Mouse (Mus musculus) lung, embryonic 15.5 days (tissue): Measurements from ENCODE around the gene Arih1. TPM values are rescaled to one million over a fixed set of nuclear protein-coding genes. Genes with fewer than 3 reads are reported as not detected.

Source experiments
- ATAC-seq: fragments of 200-750 bp; cut with Nextera tagmentation; 2 replicates; pipeline ENCODE4 v1.8.0; 2017; ENCODE audit warnings: moderate number of reproducible peaks, borderline replicate concordance; ENCODE audit not compliant: low FRiP score, low TSS enrichment; ENCODE audit errors: extremely low read depth
- H3K27ac ChIP-seq: fragments of 300-500 bp; sonication (generic); 2 replicates; pipeline ENCODE4 v1.5.1; 2015; ENCODE audit warnings: moderate library complexity, mild to moderate bottlenecking, inconsistent platforms
- H3K27me3 ChIP-seq: fragments of 300-500 bp; sonication (generic); 2 replicates; pipeline ENCODE4 v1.6.1; 2015; ENCODE audit warnings: inconsistent platforms
- H3K36me3 ChIP-seq: fragments of 300-500 bp; sonication (generic); 2 replicates; pipeline ENCODE4 v1.6.1; 2015; ENCODE audit warnings: inconsistent platforms
- H3K4me1 ChIP-seq: fragments of 300-500 bp; sonication (generic); 2 replicates; pipeline ENCODE4 v1.6.1; 2015; ENCODE audit warnings: inconsistent platforms
- H3K4me2 ChIP-seq: fragments of 300-500 bp; sonication (generic); 2 replicates; pipeline ENCODE4 v1.6.1; 2015; ENCODE audit warnings: inconsistent platforms, mild to moderate bottlenecking, moderate library complexity
- H3K4me3 ChIP-seq: fragments of 300-500 bp; sonication (generic); 2 replicates; pipeline ENCODE4 v1.5.1; 2015; ENCODE audit warnings: mild to moderate bottlenecking, inconsistent platforms
- H3K9ac ChIP-seq: fragments of 300-500 bp; sonication (generic); 2 replicates; pipeline ENCODE4 v1.6.1; 2015; ENCODE audit warnings: inconsistent platforms
- H3K9me3 ChIP-seq: fragments of 300-500 bp; sonication (generic); 2 replicates; pipeline ENCODE4 v1.6.1; 2016; ENCODE audit warnings: inconsistent platforms
- WGBS: fragments of 180-500 bp; shearing (Covaris S2); methylation state at CpG from one replicate; pipeline ENCODE4 v1.1.7; 2015; 5-methylcytosine and 5-hydroxymethylcytosine counted together
- polyA plus RNA-seq: library from polyadenylated mRNA; unstranded; fragments of >200 nt; fragmentation: Nextera tagmentation; extraction: Ambion mirVana; gene quantifications from 2 replicates; pipeline ENCODE4 v1.2.1, GENCODE M21; 2015

Arih1 gene
- polyA plus RNA-seq, result 13.6 and 15.3 TPM in 2 replicates

DNA sequence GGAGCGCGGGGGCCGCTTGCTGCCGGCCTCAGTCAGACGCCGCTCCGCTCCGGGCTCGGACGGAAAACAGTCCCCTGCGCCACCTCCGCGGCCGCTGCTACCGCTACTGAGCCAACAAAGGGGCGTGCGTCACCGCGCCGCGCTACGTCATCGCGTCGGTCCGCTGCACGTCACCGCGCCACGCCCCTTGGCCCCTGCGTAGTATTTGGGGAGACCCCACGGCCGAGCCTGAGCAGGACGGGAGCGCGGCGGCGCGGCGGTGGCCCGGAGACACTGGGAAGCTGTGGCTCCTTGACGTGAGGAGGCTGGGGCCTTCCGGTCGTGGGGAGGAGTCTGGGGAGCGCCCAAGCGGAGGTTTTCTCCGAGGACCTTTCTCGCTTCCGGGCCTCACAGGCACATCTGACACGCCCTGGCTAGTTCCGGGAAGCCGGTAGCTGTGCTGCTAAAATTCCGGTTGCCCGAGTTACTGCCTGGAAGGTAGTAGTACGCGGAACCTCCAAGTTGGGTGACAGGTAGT, at the start of gene Arih1:
Gene Arih1 (minus strand): TSS at position 70 of the 517 bp plus-strand sequence.
- under 1% methylated on average over 49 of the region's 56 CpGs for WGBS
- Histone ChIP-seq H3K36me3 (no peaks in the 10 kb centered on the region), H3K27ac (peak within 1 kb of the TSS; percentile 99), H3K4me2 (peak within 1 kb of the TSS; percentile 87), H3K27me3 (no peaks in the 10 kb centered on the region), H3K4me1 (0 out of 2 replicates have a peak, but pooled peaks cover 4% of the 10 kb centered on the region), H3K9ac (peak within 1 kb of the TSS; percentile 96), H3K9me3 (no peaks in the 10 kb centered on the region), H3K4me3 (peak within 1 kb of the TSS; percentile 89)
- ATAC-seq, result peak; percentile 99

- 67% methylated on average over 4 of the region's 4 CpGs for WGBS
- Histone ChIP-seq H3K9me3 (no peaks in the 10 kb centered on the region), H3K4me1 (0 out of 2 replicates have a peak, but pooled peaks cover 1% of the 10 kb centered on the region), H3K4me3 (no peak overlapping the region), H3K36me3 (no peaks in the 10 kb centered on the region), H3K27ac (no peak overlapping the region), H3K4me2 (no peak overlapping the region), H3K27me3 (no peaks in the 10 kb centered on the region), H3K9ac (no peak overlapping the region)
- no peak for ATAC-seq
Observed at GRCm38 (mm10) chr9:59533889-59534288, 47.5 kb upstream of the Arih1 start.

DNA sequence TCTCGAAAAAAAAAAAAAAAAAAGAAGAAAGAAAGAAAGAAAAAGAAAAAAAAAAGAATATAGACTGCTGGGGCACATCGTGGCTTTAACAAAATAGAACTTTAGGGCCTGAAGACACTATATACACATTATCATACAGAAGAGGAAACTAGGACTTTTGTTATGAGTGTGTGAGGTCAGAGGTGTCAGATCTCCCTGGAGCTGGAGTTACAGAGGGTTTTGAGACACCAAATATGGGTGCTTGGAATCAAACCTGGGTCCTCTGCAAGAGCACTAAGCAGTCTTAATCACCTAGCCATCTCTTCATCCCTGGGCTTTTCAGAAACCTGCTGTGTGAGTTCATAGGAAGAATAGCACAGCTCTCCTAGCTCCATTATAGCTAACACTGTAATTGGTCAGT, 47.0 kb upstream of the Arih1 start:
- Histone ChIP-seq H3K4me2 (no peak overlapping the region), H3K27ac (no peak overlapping the region), H3K4me1 (no peaks in the 10 kb centered on the region), H3K9me3 (no peaks in the 10 kb centered on the region), H3K4me3 (no peak overlapping the region), H3K36me3 (no peaks in the 10 kb centered on the region), H3K9ac (no peak overlapping the region), H3K27me3 (no peaks in the 10 kb centered on the region)
- 47% methylated on average over 2 of the region's 2 CpGs for WGBS
- ATAC-seq, result no peak

DNA sequence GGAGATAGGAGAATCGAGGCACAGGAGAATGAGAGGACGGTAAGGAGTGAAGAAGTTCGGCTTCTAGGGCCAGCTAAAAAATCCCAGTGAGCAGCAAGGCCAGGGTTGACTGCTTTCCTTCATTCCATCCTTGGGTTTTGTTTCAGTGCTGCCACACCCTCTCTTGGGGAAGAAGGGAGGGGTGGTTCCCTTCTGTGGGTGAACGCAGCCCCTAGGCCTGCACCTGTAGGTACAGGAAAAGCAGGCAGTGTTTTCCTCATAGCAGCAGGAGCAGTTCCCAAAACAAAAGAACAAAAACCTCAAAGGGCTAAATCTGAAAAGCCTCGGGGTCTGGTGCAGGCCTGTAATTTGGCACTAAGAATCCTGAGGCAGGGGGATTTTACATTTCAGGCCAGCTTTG, 45.2 kb upstream of the Arih1 start:
- no peak overlapping the region for H3K4me2 ChIP-seq
- no peaks in the 10 kb centered on the region for H3K4me1 ChIP-seq
- H3K36me3 ChIP-seq, result no peaks in the 10 kb centered on the region
- H3K9me3 ChIP-seq, result no peaks in the 10 kb centered on the region
- ATAC-seq, result no peak
- H3K4me3 ChIP-seq, result no peak overlapping the region
- H3K27me3 ChIP-seq, result no peaks in the 10 kb centered on the region
- no peak overlapping the region for H3K9ac ChIP-seq
- 49% methylated on average over 5 of the region's 5 CpGs for WGBS
- no peak overlapping the region for H3K27ac ChIP-seq

DNA sequence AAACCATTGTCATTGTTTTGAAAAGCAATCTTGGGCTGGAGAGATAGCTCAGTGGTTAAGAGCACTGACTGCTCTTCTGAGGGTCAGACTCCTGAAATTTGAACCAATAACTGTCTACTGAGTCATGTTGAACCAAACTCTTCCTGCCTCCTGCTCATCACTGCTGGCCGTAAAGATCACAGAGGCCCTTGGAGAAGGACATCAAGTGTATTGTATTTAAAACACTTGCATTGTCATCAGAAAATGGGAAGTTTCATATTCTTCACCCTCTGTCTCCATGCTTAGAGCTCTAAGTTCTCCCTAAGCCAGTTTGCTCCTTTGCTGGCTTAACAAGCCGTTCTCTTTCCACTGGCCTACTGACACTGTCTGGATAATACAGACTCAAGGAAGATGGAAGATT, 41.9 kb upstream of the Arih1 start:
- Histone ChIP-seq H3K9ac (no peak overlapping the region), H3K36me3 (no peaks in the 10 kb centered on the region), H3K9me3 (no peaks in the 10 kb centered on the region), H3K4me3 (no peak overlapping the region), H3K4me1 (no peaks in the 10 kb centered on the region), H3K27ac (no peak overlapping the region), H3K4me2 (no peak overlapping the region), H3K27me3 (no peaks in the 10 kb centered on the region)
- 84% methylated on average over 2 of the region's 2 CpGs for WGBS
- ATAC-seq, result no peak

- WGBS, result 83% methylated on average over 3 of the region's 3 CpGs
- Histone ChIP-seq H3K36me3 (no peaks in the 10 kb centered on the region), H3K27me3 (no peaks in the 10 kb centered on the region), H3K27ac (no peak overlapping the region), H3K4me3 (no peak overlapping the region), H3K4me1 (no peaks in the 10 kb centered on the region), H3K9ac (no peak overlapping the region), H3K9me3 (no peaks in the 10 kb centered on the region), H3K4me2 (no peak overlapping the region)
- ATAC-seq, result no peak
Observed at GRCm38 (mm10) chr9:59527580-59527979, 41.2 kb upstream of the Arih1 start.

DNA sequence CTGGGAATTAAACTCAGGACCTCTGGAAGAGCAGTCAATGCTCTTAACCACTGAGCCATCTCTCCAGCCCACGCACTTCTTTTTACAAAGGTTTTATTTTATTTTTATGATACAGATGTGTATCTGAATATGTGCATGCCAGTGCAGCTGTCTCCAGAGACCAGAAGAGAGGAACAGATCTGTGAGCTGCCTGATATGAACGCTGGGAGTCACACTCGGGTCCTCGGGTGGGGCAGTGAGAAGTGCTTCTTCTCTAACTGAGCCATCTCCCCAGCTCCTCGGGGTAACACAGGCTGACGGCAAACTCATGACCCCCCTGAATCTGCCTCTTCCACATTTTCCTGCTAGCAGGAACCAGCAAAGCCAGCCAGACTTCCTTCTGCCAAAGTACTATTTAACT, 40.3 kb upstream of the Arih1 start:
- H3K4me3 ChIP-seq, result no peak overlapping the region
- no peak for ATAC-seq
- no peaks in the 10 kb centered on the region for H3K9me3 ChIP-seq
- H3K36me3 ChIP-seq, result no peaks in the 10 kb centered on the region
- no peak overlapping the region for H3K4me2 ChIP-seq
- no peak overlapping the region for H3K27ac ChIP-seq
- WGBS, result 72% methylated on average over 6 of the region's 6 CpGs
- H3K9ac ChIP-seq, result no peak overlapping the region
- H3K27me3 ChIP-seq, result no peaks in the 10 kb centered on the region
- H3K4me1 ChIP-seq, result no peaks in the 10 kb centered on the region

DNA sequence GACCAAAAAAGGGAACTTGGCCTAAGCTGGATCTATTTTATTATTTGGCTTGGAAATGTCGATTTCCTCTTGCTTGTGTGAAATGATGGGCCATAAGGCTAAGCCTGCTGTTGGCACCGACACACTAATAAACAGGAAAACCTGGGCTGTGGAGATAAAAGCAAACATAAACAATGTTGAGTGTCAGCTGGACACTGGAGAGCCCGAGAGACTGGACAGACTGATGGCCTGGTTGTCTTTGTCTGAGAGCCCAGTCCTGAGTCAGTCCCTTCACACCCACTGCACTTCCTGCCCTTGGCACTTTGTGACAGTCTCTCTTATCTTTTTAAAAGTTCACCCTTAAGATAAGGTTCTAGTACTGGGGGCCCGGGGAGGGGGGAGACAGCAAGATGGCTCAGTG, 36.5 kb upstream of the Arih1 start:
- Histone ChIP-seq H3K4me2 (no peak overlapping the region), H3K27me3 (no peaks in the 10 kb centered on the region), H3K27ac (no peak overlapping the region), H3K36me3 (no peaks in the 10 kb centered on the region), H3K9me3 (no peaks in the 10 kb centered on the region), H3K4me3 (no peak overlapping the region), H3K4me1 (no peaks in the 10 kb centered on the region), H3K9ac (no peak overlapping the region)
- ATAC-seq, result no peak
- 24% methylated on average over 4 of the region's 4 CpGs for WGBS

DNA sequence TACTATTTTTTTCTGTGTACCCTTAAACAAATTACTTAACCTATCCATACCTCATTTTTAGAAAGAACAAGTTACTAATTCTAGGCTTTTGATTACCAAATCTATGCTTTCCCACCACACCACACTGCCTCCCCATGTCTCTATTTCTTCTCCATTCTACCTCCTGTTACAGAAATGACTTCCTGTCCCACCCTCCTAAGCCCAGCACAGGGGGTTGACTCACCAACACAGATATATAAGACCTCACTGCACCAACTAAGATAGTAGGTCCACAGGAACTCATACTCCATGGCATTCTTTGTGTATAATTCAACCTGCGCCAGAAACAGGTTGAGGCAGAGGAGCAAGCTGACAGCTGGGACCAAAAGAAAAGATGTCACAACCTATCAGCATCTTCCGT, 33.0 kb upstream of the Arih1 start:
- Histone ChIP-seq H3K4me2 (no peak overlapping the region), H3K9me3 (no peaks in the 10 kb centered on the region), H3K36me3 (no peaks in the 10 kb centered on the region), H3K9ac (no peak overlapping the region), H3K4me1 (no peaks in the 10 kb centered on the region), H3K27me3 (no peaks in the 10 kb centered on the region), H3K4me3 (no peak overlapping the region), H3K27ac (no peak overlapping the region)
- ATAC-seq, result no peak
- 75% methylated on average over 2 of the region's 2 CpGs for WGBS

GRCm38 (mm10) chr9:59518976-59519375, 32.6 kb upstream of the Arih1 start:
- H3K4me2 ChIP-seq, result no peak overlapping the region
- H3K4me1 ChIP-seq, result no peaks in the 10 kb centered on the region
- no peaks in the 10 kb centered on the region for H3K9me3 ChIP-seq
- no peak for ATAC-seq
- no peak overlapping the region for H3K27ac ChIP-seq
- H3K9ac ChIP-seq, result no peak overlapping the region
- H3K27me3 ChIP-seq, result no peaks in the 10 kb centered on the region
- H3K36me3 ChIP-seq, result no peaks in the 10 kb centered on the region
- H3K4me3 ChIP-seq, result no peak overlapping the region
- 39% methylated on average over 5 of the region's 5 CpGs for WGBS

- Histone ChIP-seq H3K4me2 (no peak overlapping the region), H3K9ac (no peak overlapping the region)
- WGBS, result 48% methylated on average over 7 of the region's 7 CpGs
Observed at GRCm38 (mm10) chr9:59517127-59517526, 30.7 kb upstream of the Arih1 start.

GRCm38 (mm10) chr9:59515069-59515468, 28.7 kb upstream of the Arih1 start:
- H3K4me2 ChIP-seq, result no peak overlapping the region
- WGBS, result 41% methylated on average over 3 of the region's 3 CpGs
- no peak for ATAC-seq

More at GRCm38 (mm10) chr9:59517127-59517526, 30.7 kb upstream of the Arih1 start:
- no peak for ATAC-seq
- H3K36me3 ChIP-seq, result no peaks in the 10 kb centered on the region
- H3K27ac ChIP-seq, result no peak overlapping the region
- no peak overlapping the region for H3K4me3 ChIP-seq
- no peaks in the 10 kb centered on the region for H3K27me3 ChIP-seq
- no peaks in the 10 kb centered on the region for H3K4me1 ChIP-seq
- no peaks in the 10 kb centered on the region for H3K9me3 ChIP-seq

DNA sequence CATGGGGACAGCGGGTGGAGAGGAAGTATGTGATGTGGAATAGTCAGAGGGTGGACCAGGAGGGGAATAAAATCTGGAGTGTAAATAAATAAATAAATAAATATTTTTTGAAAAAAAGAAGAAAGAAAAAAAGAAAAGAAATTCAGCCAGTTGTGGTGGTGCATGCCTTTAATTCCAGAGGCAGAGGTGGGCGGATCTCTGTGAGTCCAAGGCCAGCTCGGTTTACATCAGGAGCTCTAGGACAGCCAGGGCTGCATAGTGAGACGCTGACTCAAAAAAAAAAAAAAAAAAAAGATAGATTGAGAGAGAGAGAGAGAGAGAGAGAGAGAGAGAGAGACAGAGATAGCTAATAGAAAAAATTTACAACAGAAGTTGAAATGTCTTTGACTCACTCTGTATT, 26.0 kb upstream of the Arih1 start:
- no peaks in the 10 kb centered on the region for H3K36me3 ChIP-seq
- H3K4me2 ChIP-seq, result no peak overlapping the region
- whole genome bisulfite sequencing, result 28% methylated on average over 4 of the region's 4 CpGs
- H3K4me3 ChIP-seq, result no peak overlapping the region
- H3K9me3 ChIP-seq, result no peaks in the 10 kb centered on the region
- no peak overlapping the region for H3K27ac ChIP-seq
- H3K27me3 ChIP-seq, result no peaks in the 10 kb centered on the region
- no peak overlapping the region for H3K9ac ChIP-seq
- no peaks in the 10 kb centered on the region for H3K4me1 ChIP-seq
- no peak for ATAC-seq

More at GRCm38 (mm10) chr9:59515069-59515468, 28.7 kb upstream of the Arih1 start:
- H3K36me3 ChIP-seq, result no peaks in the 10 kb centered on the region
- H3K4me1 ChIP-seq, result no peaks in the 10 kb centered on the region
- no peak overlapping the region for H3K4me3 ChIP-seq
- H3K9me3 ChIP-seq, result no peaks in the 10 kb centered on the region
- H3K9ac ChIP-seq, result no peak overlapping the region
- no peaks in the 10 kb centered on the region for H3K27me3 ChIP-seq
- no peak overlapping the region for H3K27ac ChIP-seq
